Mouse (Mus musculus) cerebellum, adult 2 months (tissue): ENCODE measurements around the gene Rpl24.
"Not testable (repeated sequence)": the region's sequence is repeated elsewhere in the genome, so short reads cannot be mapped to it uniquely, and the experiment has no call there.

Experiments
- CTCF ChIP-seq: fragments of 200-500 bp; IDR thresholded peaks from 2 replicates; pipeline ENCODE4 v1.5.1; 2011; ENCODE audit warnings: low read depth, mild to moderate bottlenecking, control low read depth, low read length, moderate library complexity, borderline replicate concordance; ENCODE audit not compliant: insufficient read depth
- POLR2A ChIP-seq: fragments of 200-500 bp; IDR thresholded peaks from 2 replicates; pipeline ENCODE4 v1.6.1; 2011; ENCODE audit warnings: low read length, control low read depth, borderline replicate concordance; ENCODE audit not compliant: insufficient read depth

- not testable (repeated sequence) for TF ChIP-seq CTCF, POLR2A
Observed at GRCm38 (mm10) chr16:55954196-55954595, 11.9 kb upstream of the Rpl24 start.
